Mouse (Mus musculus) stomach, postnatal 0 days (tissue): ENCODE results near the gene 2210016L21Rik. TPM values are rescaled to one million over a fixed set of nuclear protein-coding genes. Genes with fewer than 3 reads are reported as not detected.

ENCODE experiments used
- ATAC-seq: fragments of 200-750 bp; cut with Nextera tagmentation; 2 replicates; pipeline ENCODE4 v1.8.0; 2017; ENCODE audit not compliant: low FRiP score, low TSS enrichment
- DNase-seq: peaks from one replicate; pipeline ENCODE4 v3.0.0-alpha.2; 2016; ENCODE audit warnings: low spot score
- H3K27ac ChIP-seq: fragments of 300-500 bp; sonication (generic); replicated peaks from 2 replicates; pipeline ENCODE4 v1.5.1; 2014; ENCODE audit warnings: mild to moderate bottlenecking, control low read depth
- H3K27me3 ChIP-seq: fragments of 300-500 bp; sonication (generic); 2 replicates; pipeline ENCODE4 v1.6.1; 2014; ENCODE audit warnings: low read length; ENCODE audit not compliant: control insufficient read depth, insufficient read depth
- H3K36me3 ChIP-seq: fragments of 300-500 bp; sonication (generic); 2 replicates; pipeline ENCODE4 v1.6.1; 2014; ENCODE audit warnings: low read length, mixed read lengths; ENCODE audit not compliant: control insufficient read depth, insufficient read depth
- H3K4me1 ChIP-seq: fragments of 300-500 bp; sonication (generic); replicated peaks from 2 replicates; pipeline ENCODE4 v1.6.1; 2014; ENCODE audit warnings: antibody characterized with exemption; ENCODE audit not compliant: control insufficient read depth, insufficient read depth
- H3K4me2 ChIP-seq: fragments of 300-500 bp; sonication (generic); replicated peaks from 2 replicates; pipeline ENCODE4 v1.6.1; 2014; ENCODE audit warnings: low read depth, mild to moderate bottlenecking, control low read depth, moderate library complexity
- H3K4me3 ChIP-seq: fragments of 300-500 bp; sonication (generic); 2 replicates; pipeline ENCODE4 v1.5.1; 2014; ENCODE audit warnings: low read depth, low read length, control low read depth
- H3K9ac ChIP-seq: fragments of 300-500 bp; sonication (generic); 2 replicates; pipeline ENCODE4 v1.6.1; 2014; ENCODE audit warnings: mild to moderate bottlenecking, low read length, control low read depth, mixed read lengths
- H3K9me3 ChIP-seq: fragments of 300-500 bp; sonication (generic); 2 replicates; pipeline ENCODE4 v1.6.1; 2016; ENCODE audit warnings: low read length; ENCODE audit not compliant: control insufficient read depth
- CTCF ChIP-seq: IDR thresholded peaks from 2 replicates; pipeline ENCODE4 v1.5.1; 2016; ENCODE audit warnings: antibody characterized with exemption, low read depth, mild to moderate bottlenecking, moderate library complexity
- EP300 ChIP-seq: optimal IDR thresholded peaks from 2 replicates; pipeline ENCODE3; 2016; ENCODE audit warnings: antibody characterized with exemption
- WGBS: fragments of 180-500 bp; shearing (Covaris S2); extraction: QIAGEN DNeasy Blood & Tissue Kit; methylation state at CpG from one replicate; pipeline ENCODE4 v1.1.7; 2014; 5-methylcytosine and 5-hydroxymethylcytosine counted together
- polyA plus RNA-seq: library from polyadenylated mRNA; unstranded; fragments of >200 nt; fragmentation: Nextera tagmentation; extraction: Ambion mirVana; gene quantifications from 2 replicates; pipeline ENCODE4 v1.2.1, GENCODE M21; 2015

The 2210016L21Rik gene
- polyA plus RNA-seq, 1 experiment from 2014 or later, result 49.8 TPM

DNA sequence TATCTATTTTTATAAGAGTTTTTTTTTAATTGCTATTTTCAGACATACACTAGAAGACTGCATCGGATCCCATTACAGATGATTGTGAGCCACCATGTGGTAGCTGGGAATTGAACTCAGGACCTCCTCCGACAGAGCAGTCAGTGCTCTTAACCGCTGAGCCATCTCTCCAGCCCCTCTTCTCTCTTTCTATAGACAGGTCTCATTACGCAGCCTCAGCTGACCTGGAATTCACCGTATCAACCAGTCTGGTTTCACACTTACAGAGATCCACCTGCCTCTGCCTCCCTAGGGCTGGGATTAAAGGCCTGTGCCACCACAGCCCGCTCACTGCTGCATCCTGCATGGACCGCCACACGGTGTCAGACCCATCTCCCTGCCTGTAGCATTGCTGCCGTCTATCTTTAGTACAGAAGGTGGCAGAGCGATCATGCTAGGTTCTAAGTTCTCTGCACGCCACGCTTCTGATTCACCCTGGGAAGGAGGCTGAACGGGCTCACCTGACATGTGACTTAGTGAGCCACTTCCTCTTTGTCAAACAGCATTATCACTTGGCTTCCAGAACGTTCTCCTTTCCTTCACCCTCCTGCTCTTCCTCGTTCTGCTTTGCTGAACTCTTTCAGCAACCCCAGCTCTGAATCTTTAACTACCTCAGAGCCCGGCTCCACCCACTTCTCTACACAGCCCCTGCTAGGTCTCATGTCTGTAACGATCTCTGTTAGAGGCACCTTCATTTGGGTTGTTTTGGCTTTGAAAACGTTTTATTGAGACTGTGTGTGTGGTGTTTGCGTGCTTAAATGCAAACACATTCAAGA lies 20.2 kb upstream of the 2210016L21Rik start:
- peak overlapping the region; percentile 53; the same call in 1 of the 2 replicates for H3K27ac ChIP-seq
- no peaks in the 10 kb centered on the region for H3K36me3 ChIP-seq
- TF ChIP-seq CTCF (peak; percentile 64), EP300 (no peak)
- peak; percentile 74 for DNase-seq
- WGBS, result 62% methylated on average over 19 of the region's 19 CpGs
- peak; percentile 78 for ATAC-seq
- no peak overlapping the region for H3K4me2 ChIP-seq
- no peaks in the 10 kb centered on the region for H3K4me1 ChIP-seq
- no peaks in the 10 kb centered on the region for H3K9me3 ChIP-seq
- no peak overlapping the region for H3K4me3 ChIP-seq
- H3K27me3 ChIP-seq, result no peaks in the 10 kb centered on the region
- no peak overlapping the region for H3K9ac ChIP-seq

DNA sequence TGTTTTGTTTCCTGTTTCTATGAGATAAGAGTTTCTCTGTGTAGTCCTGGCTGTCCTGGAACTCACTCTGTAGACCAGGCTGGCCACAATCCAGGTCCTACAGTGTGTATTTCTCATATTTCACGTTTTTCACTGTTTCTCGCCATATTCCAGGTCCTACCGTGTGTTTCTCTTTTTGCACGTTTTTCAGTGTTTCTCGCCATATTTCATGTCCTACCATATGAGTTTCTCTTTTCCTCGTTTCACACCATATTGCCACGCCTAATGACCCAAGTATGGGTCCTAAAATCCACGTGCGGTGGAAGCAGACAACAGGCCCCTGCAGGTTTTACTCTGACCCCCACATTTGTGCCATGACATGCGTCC lies 19.6 kb upstream of the 2210016L21Rik start:
- WGBS, result 51% methylated on average over 10 of the region's 10 CpGs
- Histone ChIP-seq H3K36me3 (no peaks in the 10 kb centered on the region), H3K27me3 (no peaks in the 10 kb centered on the region), H3K9me3 (no peaks in the 10 kb centered on the region), H3K4me3 (no peak overlapping the region), H3K9ac (no peak overlapping the region), H3K4me2 (no peak overlapping the region), H3K27ac (peak overlapping the region; percentile 53; the same call in 1 of the 2 replicates), H3K4me1 (no peaks in the 10 kb centered on the region)
- DNase-seq, result no peak
- no peak for TF ChIP-seq CTCF
- no peak for TF ChIP-seq EP300
- ATAC-seq, result peak; percentile 8

DNA sequence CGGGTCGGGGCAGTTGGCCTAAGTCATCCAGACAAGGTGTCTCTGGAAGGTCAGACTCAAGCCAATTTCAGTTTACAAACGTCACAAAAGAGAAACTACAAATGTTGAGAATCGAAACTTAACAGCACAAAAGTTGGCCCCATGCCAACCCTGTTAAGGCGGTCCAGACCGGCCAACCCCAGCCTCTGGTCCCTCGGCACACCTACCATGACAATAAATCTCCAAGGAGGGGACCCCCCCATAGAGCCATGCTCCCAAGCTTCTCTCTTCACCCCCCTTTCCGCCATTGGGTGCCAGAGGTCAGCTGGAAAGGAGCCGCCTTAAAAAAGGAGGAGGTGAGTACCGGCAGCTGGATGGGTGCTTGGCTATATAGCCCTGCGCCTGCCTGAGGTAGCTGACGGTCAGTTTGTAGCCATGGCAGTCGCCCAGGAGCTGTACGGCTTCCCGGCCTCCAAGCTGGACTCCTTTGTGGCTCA lies 18.9 kb upstream of the 2210016L21Rik start, which contains the start of gene Oasl1:
TSS of gene Oasl1 (plus strand) at position 243 of the 476 bp plus-strand sequence.
- 14% methylated on average over 15 of the region's 15 CpGs for WGBS
- peak within 1 kb of the TSS; percentile 56 for H3K9ac ChIP-seq
- TF ChIP-seq EP300 (no peak), CTCF (no peak)
- no peaks in the 10 kb centered on the region for H3K27me3 ChIP-seq
- peak within 1 kb of the TSS; percentile 40 for H3K4me3 ChIP-seq
- H3K4me2 ChIP-seq, result peak within 1 kb of the TSS; percentile 61
- no peaks in the 10 kb centered on the region for H3K36me3 ChIP-seq
- H3K27ac ChIP-seq, result peak within 1 kb of the TSS; percentile 65
- no peaks in the 10 kb centered on the region for H3K4me1 ChIP-seq
- ATAC-seq (peak; percentile 62), DNase-seq (peak; percentile 82)
- no peaks in the 10 kb centered on the region for H3K9me3 ChIP-seq

DNA sequence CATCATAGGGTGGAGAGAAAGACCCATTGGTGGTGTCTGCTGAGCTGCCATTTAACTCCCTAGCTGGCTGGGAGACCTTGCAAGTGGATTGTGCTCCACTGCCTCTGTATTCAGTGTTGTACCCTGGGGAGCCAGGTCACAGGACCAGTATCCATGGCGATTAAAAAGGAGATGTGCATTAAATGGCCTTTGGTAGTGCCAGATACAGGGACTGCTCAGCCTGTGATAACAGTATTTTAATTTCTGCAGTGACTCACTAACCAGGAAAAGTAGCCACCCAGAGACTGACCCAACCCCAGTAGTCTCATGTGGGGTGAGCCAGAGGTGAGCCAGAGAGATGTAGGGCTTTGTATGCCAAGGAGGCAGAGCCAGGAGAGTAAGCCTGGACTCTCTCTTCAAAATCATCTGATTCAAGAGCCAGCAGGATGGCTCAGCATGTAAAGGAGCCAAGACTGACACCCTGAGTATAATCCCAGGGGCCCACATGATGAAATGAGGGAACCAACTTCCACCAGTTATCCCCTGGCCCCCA lies 15.7 kb upstream of the 2210016L21Rik start:
- TF ChIP-seq EP300 (no peak), CTCF (no peak)
- Histone ChIP-seq H3K4me2 (no peak overlapping the region), H3K36me3 (no peaks in the 10 kb centered on the region), H3K27me3 (no peaks in the 10 kb centered on the region), H3K27ac (no peak overlapping the region), H3K9me3 (no peaks in the 10 kb centered on the region), H3K4me3 (no peak overlapping the region), H3K9ac (no peak overlapping the region), H3K4me1 (no peaks in the 10 kb centered on the region)
- DNase-seq, result peak; percentile 50
- WGBS, result 73% methylated on average over 1 of the region's 1 CpGs
- peak; percentile 73 for ATAC-seq

DNA sequence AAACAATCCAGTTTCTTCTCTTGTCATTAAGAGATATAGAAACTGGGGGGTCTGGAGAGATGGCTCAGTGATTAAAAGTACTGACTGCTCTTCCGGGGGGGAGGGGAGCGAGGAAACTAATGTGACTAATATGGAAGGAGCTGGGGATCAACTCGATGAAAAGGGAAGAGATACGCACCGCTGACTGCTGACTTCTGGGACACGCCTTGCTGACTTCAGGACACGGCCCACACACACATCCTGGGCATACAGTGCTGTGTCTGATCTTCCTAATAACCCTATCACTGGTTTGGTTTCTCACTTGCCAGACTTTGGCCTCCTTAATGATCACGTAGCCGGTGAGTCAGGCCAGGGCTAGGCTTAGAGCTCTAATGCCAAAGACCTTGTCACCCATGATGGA lies 15.2 kb upstream of the 2210016L21Rik start:
- 75% methylated on average over 9 of the region's 9 CpGs for WGBS
- DNase-seq (no peak), ATAC-seq (peak; percentile 41)
- Histone ChIP-seq H3K9ac (no peak overlapping the region), H3K36me3 (no peaks in the 10 kb centered on the region), H3K9me3 (no peaks in the 10 kb centered on the region), H3K4me3 (no peak overlapping the region), H3K4me1 (no peaks in the 10 kb centered on the region), H3K27me3 (no peaks in the 10 kb centered on the region), H3K4me2 (no peak overlapping the region), H3K27ac (no peak overlapping the region)
- no peak for TF ChIP-seq CTCF
- TF ChIP-seq EP300, result no peak

DNA sequence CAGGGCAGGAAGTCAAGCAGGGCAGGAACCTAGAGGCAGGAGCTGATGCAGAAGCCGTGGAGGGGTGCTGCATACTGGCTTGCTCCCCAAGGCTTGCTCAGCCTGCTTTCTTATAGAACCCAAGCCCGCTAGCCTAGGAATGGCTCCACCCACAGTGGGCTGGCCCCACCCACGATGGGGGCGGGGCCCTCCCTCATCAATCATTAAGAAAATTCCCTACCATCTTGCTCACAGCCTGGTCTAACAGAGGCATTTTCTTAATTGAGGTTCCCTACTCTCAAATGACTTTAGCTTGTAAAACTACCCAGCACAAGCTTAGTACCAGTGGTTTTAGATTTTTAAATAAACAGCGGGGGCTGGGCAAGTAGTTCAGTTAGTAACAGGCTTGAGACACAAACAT lies 10.3 kb upstream of the 2210016L21Rik start:
- no peak for ATAC-seq
- Histone ChIP-seq H3K36me3 (no peaks in the 10 kb centered on the region), H3K9ac (no peak overlapping the region), H3K4me1 (no peaks in the 10 kb centered on the region), H3K9me3 (no peaks in the 10 kb centered on the region), H3K27me3 (no peaks in the 10 kb centered on the region), H3K4me2 (no peak overlapping the region), H3K4me3 (no peak overlapping the region), H3K27ac (no peak overlapping the region)
- no peak for TF ChIP-seq EP300
- TF ChIP-seq CTCF, result no peak
- 54% methylated on average over 5 of the region's 5 CpGs for WGBS
- no peak for DNase-seq
